Mouse (Mus musculus): ENCODE measurements around the gene Iqgap2. TPM values are rescaled to one million over a fixed set of nuclear protein-coding genes. Genes with fewer than 3 reads are reported as not detected.

The Iqgap2 gene
- polyA plus RNA-seq, 1 experiment, result 18.5 TPM

DNA sequence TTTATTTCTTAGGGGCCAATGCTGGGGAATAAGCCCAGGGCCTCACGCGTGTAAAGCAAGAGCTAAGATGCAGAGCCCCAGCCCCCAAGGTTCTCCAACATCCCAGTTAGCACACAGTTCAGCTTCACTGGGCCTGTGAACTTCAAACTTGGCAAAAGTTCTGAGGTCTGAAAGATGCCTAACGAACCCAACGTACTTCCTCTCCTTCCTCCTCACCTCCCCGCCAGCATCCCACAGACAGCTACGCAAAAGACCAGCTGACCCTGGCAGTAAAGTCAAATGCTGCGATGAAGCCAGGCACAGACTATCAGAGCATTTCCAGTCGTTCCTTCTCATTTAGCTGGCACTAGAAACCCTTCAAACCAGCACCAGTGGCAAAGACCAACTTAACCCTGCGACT lies 10.3 kb downstream of the Iqgap2 start:
- Histone ChIP-seq H3K36me3 (ENCODE audit: control insufficient read depth, insufficient read depth, low read length, poor library complexity, severe bottlenecking) (no peaks in the 10 kb centered on the region), H3K4me1 (ENCODE audit: control insufficient read depth, insufficient read depth, low read length) (no peaks in the 10 kb centered on the region), H3K27ac (ENCODE audit: insufficient read depth, low read length) (no peak overlapping the region), H3K27me3 (ENCODE audit: control insufficient read depth, insufficient read depth, low read length, poor library complexity, severe bottlenecking) (no peaks in the 10 kb centered on the region), H3K9me3 (replicated peaks; ENCODE audit: control insufficient read depth, insufficient read depth, low read length, poor library complexity, severe bottlenecking) (no peaks in the 10 kb centered on the region), H3K9ac (ENCODE audit: low read depth, poor library complexity, severe bottlenecking) (no peak overlapping the region), H3K4me3 (ENCODE audit: low read depth, low read length) (no peak overlapping the region)
- no peak for TF ChIP-seq CTCF (IDR thresholded peaks at IDR 0.05; ENCODE audit: low read depth, low read length)
- TF ChIP-seq EP300 (IDR thresholded peaks at IDR 0.05; ENCODE audit: insufficient read depth, low read depth, low read length), result no peak
- no peak for TF ChIP-seq POLR2A (IDR thresholded peaks at IDR 0.05; ENCODE audit: insufficient read depth, low read length)

DNA sequence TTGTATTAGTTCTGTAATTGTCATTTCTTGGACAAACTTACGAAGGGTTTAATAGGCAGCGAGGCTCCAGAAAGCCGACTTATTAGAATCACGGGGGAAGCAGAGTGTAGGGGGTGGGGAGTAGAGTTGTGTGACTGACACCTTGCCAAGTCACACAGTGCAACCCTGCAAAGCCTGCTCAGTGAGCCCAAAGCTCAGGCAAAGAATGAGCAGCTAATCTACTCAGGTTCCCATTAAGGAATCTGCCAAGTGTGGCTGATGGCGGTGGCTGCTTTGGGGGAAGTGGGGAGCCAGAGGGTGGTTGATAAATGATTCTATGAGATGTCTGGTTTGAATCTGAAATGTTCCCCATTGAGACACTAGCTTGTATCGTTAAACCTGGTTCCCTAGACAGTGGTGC lies 11.1 kb downstream of the Iqgap2 start:
- no peak overlapping the region for H3K9ac ChIP-seq (ENCODE audit: low read depth, poor library complexity, severe bottlenecking)
- H3K27me3 ChIP-seq (ENCODE audit: control insufficient read depth, insufficient read depth, low read length, poor library complexity, severe bottlenecking), result no peaks in the 10 kb centered on the region
- no peak overlapping the region for H3K4me3 ChIP-seq (ENCODE audit: low read depth, low read length)
- H3K9me3 ChIP-seq (replicated peaks; ENCODE audit: control insufficient read depth, insufficient read depth, low read length, poor library complexity, severe bottlenecking), result no peaks in the 10 kb centered on the region
- H3K36me3 ChIP-seq (ENCODE audit: control insufficient read depth, insufficient read depth, low read length, poor library complexity, severe bottlenecking), result no peaks in the 10 kb centered on the region
- H3K4me1 ChIP-seq (ENCODE audit: control insufficient read depth, insufficient read depth, low read length), result no peaks in the 10 kb centered on the region
- no peak overlapping the region for H3K27ac ChIP-seq (ENCODE audit: insufficient read depth, low read length)
- no peak for TF ChIP-seq EP300 (IDR thresholded peaks at IDR 0.05; ENCODE audit: insufficient read depth, low read depth, low read length)
- TF ChIP-seq CTCF (IDR thresholded peaks at IDR 0.05; ENCODE audit: low read depth, low read length), result no peak
- TF ChIP-seq POLR2A (IDR thresholded peaks at IDR 0.05; ENCODE audit: insufficient read depth, low read length), result no peak

DNA sequence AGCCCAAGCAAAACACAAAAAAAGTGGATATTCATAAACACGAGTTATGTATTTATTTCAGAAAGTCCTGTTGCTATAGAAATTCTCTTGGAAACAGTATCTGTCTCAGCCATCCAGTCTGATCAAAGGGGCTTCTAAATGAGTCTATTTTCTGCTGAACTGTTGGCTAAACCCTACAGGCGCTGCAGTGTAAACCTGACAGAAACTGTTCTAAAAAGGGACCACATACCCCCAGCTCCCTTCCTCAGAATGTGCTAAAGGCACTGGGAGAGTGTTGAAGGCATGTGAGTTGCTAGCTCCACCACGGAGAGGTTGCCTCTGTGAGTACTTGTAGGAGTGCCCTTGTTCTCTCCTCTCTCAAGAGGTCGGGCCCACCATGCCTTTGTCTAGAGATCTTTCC lies 19.7 kb downstream of the Iqgap2 start:
- Histone ChIP-seq H3K4me1 (ENCODE audit: control insufficient read depth, insufficient read depth, low read length) (no peaks in the 10 kb centered on the region), H3K27ac (ENCODE audit: insufficient read depth, low read length) (no peak overlapping the region)
- TF ChIP-seq CTCF (IDR thresholded peaks at IDR 0.05; ENCODE audit: low read depth, low read length) (no peak), EP300 (IDR thresholded peaks at IDR 0.05; ENCODE audit: insufficient read depth, low read depth, low read length) (no peak), POLR2A (IDR thresholded peaks at IDR 0.05; ENCODE audit: insufficient read depth, low read length) (no peak)

GRCm38 (mm10) chr13:95870626-95871025 lies 21.1 kb downstream of the Iqgap2 start:
- no peak overlapping the region for H3K27ac ChIP-seq (ENCODE audit: insufficient read depth, low read length)

More for the DNA sequence above, 19.7 kb downstream of the Iqgap2 start:
- Histone ChIP-seq H3K9ac (ENCODE audit: low read depth, poor library complexity, severe bottlenecking) (no peak overlapping the region), H3K36me3 (ENCODE audit: control insufficient read depth, insufficient read depth, low read length, poor library complexity, severe bottlenecking) (no peaks in the 10 kb centered on the region), H3K4me3 (ENCODE audit: low read depth, low read length) (no peak overlapping the region), H3K9me3 (replicated peaks; ENCODE audit: control insufficient read depth, insufficient read depth, low read length, poor library complexity, severe bottlenecking) (no peaks in the 10 kb centered on the region), H3K27me3 (ENCODE audit: control insufficient read depth, insufficient read depth, low read length, poor library complexity, severe bottlenecking) (no peaks in the 10 kb centered on the region)

GRCm38 (mm10) chr13:95868896-95869540 lies 22.7 kb downstream of the Iqgap2 start:
- Histone ChIP-seq H3K27me3 (ENCODE audit: control insufficient read depth, insufficient read depth, low read length, poor library complexity, severe bottlenecking) (no peaks in the 10 kb centered on the region), H3K36me3 (ENCODE audit: control insufficient read depth, insufficient read depth, low read length, poor library complexity, severe bottlenecking) (no peaks in the 10 kb centered on the region), H3K9me3 (replicated peaks; ENCODE audit: control insufficient read depth, insufficient read depth, low read length, poor library complexity, severe bottlenecking) (no peaks in the 10 kb centered on the region), H3K9ac (ENCODE audit: low read depth, poor library complexity, severe bottlenecking) (no peak overlapping the region), H3K4me1 (ENCODE audit: control insufficient read depth, insufficient read depth, low read length) (no peaks in the 10 kb centered on the region), H3K27ac (ENCODE audit: insufficient read depth, low read length) (no peak overlapping the region), H3K4me3 (ENCODE audit: low read depth, low read length) (no peak overlapping the region)
- TF ChIP-seq EP300 (IDR thresholded peaks at IDR 0.05; ENCODE audit: insufficient read depth, low read depth, low read length), result no peak
- TF ChIP-seq POLR2A (IDR thresholded peaks at IDR 0.05; ENCODE audit: insufficient read depth, low read length), result no peak
- TF ChIP-seq CTCF (IDR thresholded peaks at IDR 0.05; ENCODE audit: low read depth, low read length), result no peak

More at GRCm38 (mm10) chr13:95870626-95871025, 21.1 kb downstream of the Iqgap2 start:
- no peaks in the 10 kb centered on the region for H3K9me3 ChIP-seq (replicated peaks; ENCODE audit: control insufficient read depth, insufficient read depth, low read length, poor library complexity, severe bottlenecking)
- H3K4me1 ChIP-seq (ENCODE audit: control insufficient read depth, insufficient read depth, low read length), result no peaks in the 10 kb centered on the region
- no peaks in the 10 kb centered on the region for H3K36me3 ChIP-seq (ENCODE audit: control insufficient read depth, insufficient read depth, low read length, poor library complexity, severe bottlenecking)
- no peak overlapping the region for H3K4me3 ChIP-seq (ENCODE audit: low read depth, low read length)
- TF ChIP-seq EP300 (IDR thresholded peaks at IDR 0.05; ENCODE audit: insufficient read depth, low read depth, low read length) (no peak), POLR2A (IDR thresholded peaks at IDR 0.05; ENCODE audit: insufficient read depth, low read length) (no peak), CTCF (IDR thresholded peaks at IDR 0.05; ENCODE audit: low read depth, low read length) (no peak)
- H3K27me3 ChIP-seq (ENCODE audit: control insufficient read depth, insufficient read depth, low read length, poor library complexity, severe bottlenecking), result no peaks in the 10 kb centered on the region
- no peak overlapping the region for H3K9ac ChIP-seq (ENCODE audit: low read depth, poor library complexity, severe bottlenecking)

- Histone ChIP-seq H3K36me3 (ENCODE audit: control insufficient read depth, insufficient read depth, low read length, poor library complexity, severe bottlenecking) (no peaks in the 10 kb centered on the region), H3K4me1 (ENCODE audit: control insufficient read depth, insufficient read depth, low read length) (no peaks in the 10 kb centered on the region), H3K4me3 (ENCODE audit: low read depth, low read length) (no peak overlapping the region), H3K27ac (ENCODE audit: insufficient read depth, low read length) (no peak overlapping the region), H3K9me3 (replicated peaks; ENCODE audit: control insufficient read depth, insufficient read depth, low read length, poor library complexity, severe bottlenecking) (no peaks in the 10 kb centered on the region), H3K27me3 (ENCODE audit: control insufficient read depth, insufficient read depth, low read length, poor library complexity, severe bottlenecking) (no peaks in the 10 kb centered on the region), H3K9ac (ENCODE audit: low read depth, poor library complexity, severe bottlenecking) (no peak overlapping the region)
- TF ChIP-seq CTCF (IDR thresholded peaks at IDR 0.05; ENCODE audit: low read depth, low read length) (no peak), POLR2A (IDR thresholded peaks at IDR 0.05; ENCODE audit: insufficient read depth, low read length) (no peak), EP300 (IDR thresholded peaks at IDR 0.05; ENCODE audit: insufficient read depth, low read depth, low read length) (no peak)
These were observed 29.5 kb downstream of the Iqgap2 start for GRCm38 (mm10) chr13:95862201-95862600.
